Mouse (Mus musculus) sigmoid colon, adult 10 weeks (tissue): ENCODE results near the gene Mep1a. TPM values are rescaled to one million over a fixed set of nuclear protein-coding genes. Genes with fewer than 3 reads are reported as not detected.

ENCODE experiments used
- polyA plus RNA-seq: library from polyadenylated mRNA; stranded (reverse); fragments of 350-450 nt; fragmentation: Illumina TruSeq; extraction: RNeasy Lipid Tissue Mini Kit (QIAGEN cat#74804); gene quantifications from one replicate; pipeline ENCODE4 v1.2.3, GENCODE M21; 2014; ENCODE audit warnings: low read depth, low replicate concordance

The Mep1a gene
- polyA plus RNA-seq = 306 TPM

GRCm38 (mm10) chr17:43502592-43502991 is at the start of gene Mep1a:
TSS of gene Mep1a (minus strand) at chr17:43502812.

GRCm38 (mm10) chr17:43543539-43543938 is 40.9 kb upstream of the Mep1a start, which contains the start of gene Ankrd66:
TSS of gene Ankrd66 (minus strand) at chr17:43543639.

Other genes with a start within 250 kb of the Mep1a start
- gene Adgrf1, start 232.5 kb downstream of the Mep1a start, polyA plus RNA-seq = 4.4 TPM
- gene Adgrf5, start 142.4 kb downstream of the Mep1a start, polyA plus RNA-seq = 21.1 TPM
- not detected for gene Ankrd66, start 40.8 kb upstream of the Mep1a start, polyA plus RNA-seq
- 36.4 TPM for gene Pla2g7, start 65.3 kb upstream of the Mep1a start, polyA plus RNA-seq
- gene Tdrd6, start 127.5 kb upstream of the Mep1a start, polyA plus RNA-seq = not detected
- gene Slc25a27, start 164.4 kb upstream of the Mep1a start, polyA plus RNA-seq = 5.0 TPM
- gene Cyp39a1, start 164.6 kb upstream of the Mep1a start, polyA plus RNA-seq = 54.4 TPM